Mouse (Mus musculus) T-helper 1 cell (primary cell): ENCODE results near the gene Camta2.

ENCODE experiments used
- in situ Hi-C: fragments of 300-600 bp; cut with MboI, MseI; formaldehyde crosslinking; loops from one replicate; pipeline ENCODE4 v1.15.1; 2025; ENCODE audit warnings: high pct_unique_total_duplicates

The Camta2 gene

DNA sequence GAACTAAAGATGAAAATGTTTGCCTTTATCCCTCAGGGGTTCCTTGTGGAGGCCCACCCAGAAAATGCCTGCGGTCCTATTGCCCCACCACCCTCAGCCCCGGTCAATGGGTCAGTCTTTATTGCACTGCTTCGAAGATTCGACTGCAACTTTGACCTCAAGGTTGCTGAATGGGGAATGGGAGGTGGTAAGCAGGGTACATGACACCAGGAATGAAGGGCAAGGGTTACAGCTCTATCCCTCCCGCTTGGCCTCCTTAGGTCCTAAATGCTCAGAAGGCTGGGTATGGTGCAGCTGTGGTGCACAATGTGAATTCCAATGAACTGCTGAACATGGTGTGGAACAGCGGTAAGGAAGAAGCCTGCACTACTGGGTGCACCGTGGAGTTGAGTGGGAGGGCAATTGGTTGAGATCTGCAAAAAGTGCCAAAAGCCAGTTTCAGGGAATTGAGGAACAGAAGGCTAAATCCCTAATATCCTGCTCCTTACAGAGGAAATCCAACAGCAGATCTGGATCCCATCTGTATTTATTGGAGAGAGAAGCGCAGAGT lies 38.6 kb downstream of the Camta2 start:
- in situ Hi-C loops: no loop called here

DNA sequence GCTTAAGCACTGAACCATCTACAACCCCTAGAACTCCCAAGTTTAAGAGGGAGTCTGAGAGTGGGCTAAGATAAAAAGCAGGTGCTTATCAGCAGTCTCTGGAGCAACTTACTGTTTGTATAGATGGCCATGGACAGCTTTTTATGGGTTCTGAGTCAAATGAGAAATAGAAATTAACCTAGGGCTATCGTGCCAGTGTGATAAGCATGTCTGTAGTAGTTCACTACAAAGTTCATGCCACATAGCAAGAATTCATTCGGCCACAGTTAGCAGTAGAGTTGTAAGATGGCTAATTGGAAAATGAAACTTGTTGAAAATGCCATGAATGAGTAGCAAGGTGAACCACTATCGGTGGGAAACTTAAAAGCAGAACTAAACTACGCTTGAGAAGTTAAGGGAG lies 39.4 kb downstream of the Camta2 start:
- in situ Hi-C loops: no loop called here

DNA sequence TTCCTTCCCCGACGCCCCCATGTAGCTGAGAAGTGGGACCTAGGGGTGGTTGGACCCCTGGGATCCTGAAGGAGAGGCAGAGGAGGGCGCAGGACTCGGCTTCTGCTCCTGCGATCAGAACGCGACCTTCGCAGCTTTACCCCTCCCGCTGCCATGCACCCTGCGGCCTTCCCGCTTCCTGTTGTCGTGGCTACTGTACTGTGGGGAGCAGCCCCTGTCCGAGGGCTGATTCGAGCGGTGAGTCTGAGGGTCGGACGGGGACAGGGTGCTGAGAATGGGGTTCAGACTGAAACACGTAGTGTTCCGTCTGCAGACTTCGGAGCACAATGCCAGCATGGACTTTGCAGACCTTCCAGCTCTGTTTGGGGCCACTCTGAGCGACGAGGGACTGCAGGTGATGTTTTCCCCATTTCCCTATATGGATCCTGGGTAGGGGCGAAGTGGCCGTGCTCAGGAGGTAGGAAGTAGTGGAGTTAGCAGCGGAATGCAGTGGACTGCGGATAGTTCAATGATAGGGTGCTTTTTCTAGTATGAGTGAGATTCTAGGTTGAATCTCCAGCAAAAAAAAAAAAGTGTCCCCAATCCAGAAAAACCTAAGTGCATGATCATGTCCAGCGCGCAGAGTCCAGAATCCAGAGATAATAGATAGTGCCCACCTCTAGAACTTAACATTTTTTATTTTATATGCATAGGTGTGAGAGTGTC lies 40.0 kb downstream of the Camta2 start:
- in situ Hi-C loops: no loop called here

DNA sequence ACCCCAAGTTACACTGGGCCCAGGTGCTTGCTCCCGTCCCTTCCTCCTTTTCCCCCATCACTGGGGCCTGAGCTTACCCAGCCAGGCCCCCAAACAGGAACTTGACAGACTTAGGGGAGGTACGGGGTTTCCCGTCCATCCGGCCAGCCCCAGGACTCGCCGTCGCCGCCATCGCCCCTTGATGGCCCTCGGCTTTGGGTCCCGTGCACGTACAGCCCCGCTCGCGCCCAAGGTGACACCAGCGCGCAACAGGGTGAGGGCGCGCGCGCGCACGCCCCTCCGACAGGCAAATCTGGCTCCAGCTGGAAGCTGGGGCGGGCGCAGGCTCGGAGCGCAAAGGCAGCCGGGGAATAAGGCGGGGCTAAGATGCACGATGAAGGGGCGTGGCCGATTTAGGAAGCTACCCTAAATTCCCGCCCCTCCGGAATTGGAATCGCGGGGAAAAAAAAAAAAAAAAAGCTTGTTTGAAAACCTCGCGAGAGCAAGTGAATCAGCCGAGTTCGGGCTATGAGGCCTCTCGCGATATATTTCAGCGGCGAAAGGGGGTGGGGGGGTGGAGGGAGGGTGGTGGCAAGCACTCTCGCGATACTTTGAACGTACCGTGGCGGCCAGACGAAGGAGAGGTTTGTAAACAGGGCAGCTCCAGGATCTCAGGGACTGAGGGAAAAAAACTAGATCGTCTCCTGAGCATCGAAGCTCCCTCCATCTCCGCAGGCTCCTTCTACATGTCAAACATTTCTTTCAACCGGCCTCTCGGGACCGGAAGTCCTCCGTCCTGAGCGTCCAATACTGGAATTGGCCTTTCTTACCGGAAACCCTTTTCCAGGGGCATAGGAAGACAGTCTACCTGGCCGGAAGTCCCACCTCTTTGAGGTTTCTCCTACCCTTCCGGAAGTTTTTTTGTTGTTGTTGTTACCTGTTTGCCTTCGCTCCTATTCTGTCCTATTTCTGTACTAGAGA lies 40.9 kb downstream of the Camta2 start, which contains the start of the genes Rnf167 and Slc25a11:
Gene Rnf167 (plus strand): TSS at position 545 of the 960 bp plus-strand sequence.
Gene Slc25a11 (minus strand): TSS at position 789 of the 960 bp plus-strand sequence.
- in situ Hi-C loops: no loop called here

DNA sequence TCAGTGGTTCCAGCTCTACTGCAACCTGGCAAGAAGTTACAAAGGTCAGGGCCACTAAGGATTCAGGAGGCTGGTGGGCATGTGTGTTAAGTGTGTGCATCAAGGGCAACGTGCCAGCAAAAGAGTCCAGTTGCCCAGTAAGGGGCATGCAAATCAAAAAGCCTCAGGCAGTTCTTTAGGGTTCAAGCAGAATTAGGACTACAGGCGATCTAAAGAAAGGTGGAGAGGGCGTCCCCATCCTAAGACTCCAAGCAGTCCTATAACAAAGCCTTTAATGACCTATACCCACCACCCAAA lies 41.7 kb downstream of the Camta2 start:
- in situ Hi-C loops: no loop called here

DNA sequence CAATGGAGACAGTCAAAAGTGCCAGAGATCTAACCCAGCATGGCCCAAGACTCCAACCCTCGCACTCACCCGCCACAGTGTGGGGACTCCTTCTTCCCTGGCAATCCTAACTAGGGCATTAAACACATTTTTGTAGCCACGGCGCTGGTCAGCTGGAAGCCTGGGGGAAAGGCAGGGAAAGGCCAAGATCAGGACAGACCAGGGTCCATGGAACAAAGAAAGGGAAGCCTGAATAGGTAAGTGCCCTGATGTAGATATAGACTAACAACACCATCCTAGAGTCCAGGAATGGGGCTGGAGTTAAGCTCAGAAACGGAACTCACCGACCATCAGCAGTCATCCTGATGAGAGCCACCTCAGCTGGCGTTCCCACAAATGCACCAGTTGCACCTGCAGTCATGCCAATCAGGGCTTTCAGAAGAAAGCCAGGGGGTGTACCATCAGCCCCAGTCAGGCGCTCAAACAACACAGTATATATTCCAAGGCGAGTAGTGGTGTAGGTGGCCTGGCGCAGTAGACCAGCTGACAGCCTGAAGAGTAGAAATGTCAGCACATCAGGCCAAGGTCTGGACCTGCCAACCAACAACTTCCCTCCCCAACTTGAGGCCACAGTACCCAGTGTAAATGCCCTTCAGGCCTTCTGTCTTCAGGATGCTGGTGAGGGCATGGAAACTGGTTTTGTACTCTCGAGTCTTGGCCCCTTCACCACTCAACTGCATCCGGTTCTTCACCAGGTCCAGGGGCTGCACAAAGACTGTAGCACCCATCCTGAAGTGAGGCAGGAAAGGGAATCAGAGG lies 42.2 kb downstream of the Camta2 start:
- in situ Hi-C loops: no loop called here

DNA sequence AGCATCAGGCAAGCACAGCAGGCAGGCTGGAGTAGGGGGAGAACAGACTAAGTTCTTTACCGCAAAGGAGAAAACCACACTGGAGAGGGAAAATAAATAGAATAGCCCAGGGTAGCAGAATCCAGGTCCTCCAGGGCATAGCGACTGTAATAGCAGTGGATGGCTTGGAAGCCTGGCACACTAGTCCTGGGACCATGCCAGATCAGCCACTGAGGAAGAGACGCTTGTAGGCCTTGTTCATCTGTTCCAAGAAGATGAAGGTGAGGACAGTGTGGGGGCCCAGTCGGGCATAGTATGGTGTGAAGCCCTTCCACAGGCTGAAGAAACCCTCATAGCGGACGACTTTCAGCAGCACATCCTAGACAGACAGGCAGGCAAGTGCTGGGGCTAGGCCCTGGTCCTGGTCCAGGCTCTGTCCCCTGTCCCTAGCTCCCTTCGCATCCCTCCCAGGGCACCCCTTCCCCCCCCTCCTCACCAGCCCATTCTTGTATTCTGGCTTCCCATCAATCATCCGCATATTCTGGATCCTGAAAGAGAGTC lies 43.3 kb downstream of the Camta2 start:
- in situ Hi-C loops: no loop called here

DNA sequence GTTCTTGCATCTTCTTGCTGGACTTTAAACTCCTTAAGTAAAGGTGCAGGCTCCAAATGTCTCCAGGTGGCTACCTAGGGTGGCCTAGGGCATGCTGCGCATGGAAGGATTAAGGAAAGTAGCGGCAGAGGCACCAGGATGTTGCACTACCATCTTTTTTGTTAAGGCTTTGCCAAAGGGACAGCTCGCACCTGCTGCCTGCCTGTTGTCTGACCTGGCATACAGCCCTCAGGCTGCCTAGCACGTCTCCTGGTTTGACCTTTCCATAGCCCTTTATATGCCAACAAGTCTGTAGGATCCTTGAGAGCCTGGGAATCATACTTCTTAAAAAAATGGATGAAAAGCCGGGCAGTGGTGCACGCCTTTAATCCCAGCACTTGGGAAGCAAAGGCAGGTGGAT lies 44.9 kb downstream of the Camta2 start:
- in situ Hi-C loops: no loop called here

DNA sequence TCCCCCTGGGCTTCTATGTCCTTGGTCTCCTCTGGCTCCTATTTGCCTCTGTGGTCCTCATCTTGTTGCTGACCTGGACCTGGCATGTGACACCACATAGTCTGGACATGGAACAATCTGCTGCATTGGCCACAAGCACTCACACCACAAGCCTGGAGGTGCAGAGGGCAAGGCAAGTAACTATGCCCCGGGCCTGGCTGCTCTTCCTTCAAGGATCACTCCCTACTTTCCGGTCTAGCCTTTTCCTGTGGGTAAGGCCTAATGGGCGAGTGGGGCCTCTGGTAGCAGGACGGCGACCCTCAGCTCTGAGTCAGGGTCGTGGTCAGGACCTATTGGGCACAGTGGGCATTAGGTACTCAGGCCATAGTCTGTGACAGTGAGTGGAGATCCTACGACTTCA lies 46.7 kb downstream of the Camta2 start:
- in situ Hi-C loops: no loop called here

DNA sequence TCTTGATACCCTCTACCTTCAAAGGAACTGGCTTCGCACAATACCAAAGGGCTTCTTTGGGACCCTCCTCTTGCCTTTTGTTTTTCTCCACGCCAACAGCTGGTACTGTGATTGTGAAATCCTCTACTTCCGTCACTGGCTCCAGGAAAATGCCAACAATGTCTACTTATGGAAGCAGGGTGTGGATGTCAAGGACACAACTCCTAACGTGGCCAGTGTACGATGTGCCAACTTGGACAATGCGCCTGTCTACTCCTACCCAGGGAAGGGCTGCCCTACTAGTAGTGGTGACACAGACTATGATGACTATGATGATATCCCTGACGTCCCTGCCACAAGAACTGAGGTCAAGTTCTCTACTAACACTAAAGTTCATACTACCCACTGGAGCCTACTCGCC lies 47.9 kb downstream of the Camta2 start:
- in situ Hi-C loops: no loop called here

DNA sequence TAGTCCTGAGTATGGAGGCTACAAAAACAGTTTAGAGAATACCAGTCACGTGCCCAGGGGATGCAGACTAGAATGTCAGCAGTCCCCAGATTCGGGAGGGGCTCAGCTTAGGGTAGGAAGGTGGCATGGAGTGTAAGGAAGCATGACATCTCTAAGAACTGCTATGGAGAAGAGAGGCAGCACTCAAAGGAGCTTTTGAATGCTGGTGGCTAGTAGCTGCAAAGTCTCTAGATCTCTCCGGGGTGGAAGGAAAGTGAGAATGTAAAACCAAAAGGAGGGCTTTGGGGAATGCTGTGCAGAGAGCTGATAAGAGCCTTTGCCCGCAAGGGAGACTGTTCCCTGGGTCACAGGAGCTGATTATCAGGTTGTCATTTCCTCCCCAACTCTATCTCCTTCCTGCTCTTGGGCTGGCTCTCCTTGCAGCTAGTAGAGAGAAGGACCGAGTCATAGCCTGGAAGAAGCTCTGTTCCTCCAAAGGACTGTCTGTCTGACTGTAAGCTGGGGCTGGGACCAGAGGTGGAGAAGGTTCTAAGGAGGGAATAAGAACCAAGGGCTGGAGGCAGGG lies 49.1 kb downstream of the Camta2 start, which contains the start of gene Gp1ba:
Gene Gp1ba (plus strand): TSS at position 409 of the 565 bp plus-strand sequence.
- in situ Hi-C loops: no loop called here

DNA sequence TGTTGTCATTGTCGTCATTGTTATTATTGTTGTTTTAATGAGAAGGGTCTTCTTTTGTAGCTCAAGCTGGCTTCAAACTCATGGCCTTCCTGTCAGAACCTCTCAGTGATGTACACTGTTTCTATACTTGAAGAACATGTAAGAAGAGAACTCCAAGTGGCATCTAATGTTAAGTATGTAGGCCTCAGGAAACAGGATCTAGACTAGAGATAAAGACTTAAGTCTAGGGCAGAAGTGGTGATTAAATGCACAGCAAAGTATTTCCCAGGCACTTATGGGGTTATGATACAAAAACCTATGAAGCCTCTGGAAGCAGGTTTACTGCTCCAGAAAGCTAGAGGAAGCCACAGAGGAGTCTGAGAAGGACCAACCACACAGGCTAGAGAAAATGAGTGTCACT lies 49.6 kb downstream of the Camta2 start:
- in situ Hi-C loops: no loop called here

DNA sequence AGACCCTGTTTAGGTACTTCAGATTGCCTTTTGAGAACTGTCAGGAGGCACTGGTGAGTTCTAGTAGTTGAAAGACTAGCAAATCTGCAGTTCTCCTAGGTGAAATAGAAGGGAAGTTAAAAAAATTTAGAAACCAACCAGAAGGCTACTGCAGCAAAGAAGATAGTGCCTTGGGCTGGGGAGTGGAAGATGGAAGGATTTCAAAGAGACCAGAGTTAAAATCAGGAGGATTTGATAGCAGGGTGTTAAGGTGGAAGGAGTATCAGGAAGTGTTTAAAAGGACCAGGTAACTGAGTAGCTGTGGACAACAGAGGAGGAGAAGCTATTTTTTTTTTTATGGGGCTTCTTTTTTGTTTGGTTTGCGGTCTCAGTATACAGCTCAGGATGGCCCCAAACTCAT lies 50.1 kb downstream of the Camta2 start:
- in situ Hi-C loops: no loop called here

DNA sequence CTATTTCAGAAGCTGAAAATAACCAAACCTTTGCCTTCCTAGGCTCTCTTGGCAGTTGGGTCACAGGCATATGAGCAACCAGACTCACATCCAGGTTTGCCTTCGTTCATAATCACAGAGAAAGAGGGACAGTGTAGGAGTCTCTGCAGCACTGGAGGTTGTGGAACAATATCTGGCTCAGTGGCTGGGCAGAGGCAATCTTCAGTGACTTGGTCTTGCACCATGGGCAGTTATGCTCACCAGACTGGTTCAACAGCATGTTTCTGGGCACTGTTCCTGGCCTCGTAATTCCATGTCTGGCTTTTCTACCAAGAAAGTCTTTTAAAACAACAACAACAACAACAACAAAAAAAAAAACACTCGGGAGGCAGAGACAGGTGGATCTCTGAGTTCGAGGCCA lies 52.3 kb downstream of the Camta2 start:
- in situ Hi-C loops: no loop called here

DNA sequence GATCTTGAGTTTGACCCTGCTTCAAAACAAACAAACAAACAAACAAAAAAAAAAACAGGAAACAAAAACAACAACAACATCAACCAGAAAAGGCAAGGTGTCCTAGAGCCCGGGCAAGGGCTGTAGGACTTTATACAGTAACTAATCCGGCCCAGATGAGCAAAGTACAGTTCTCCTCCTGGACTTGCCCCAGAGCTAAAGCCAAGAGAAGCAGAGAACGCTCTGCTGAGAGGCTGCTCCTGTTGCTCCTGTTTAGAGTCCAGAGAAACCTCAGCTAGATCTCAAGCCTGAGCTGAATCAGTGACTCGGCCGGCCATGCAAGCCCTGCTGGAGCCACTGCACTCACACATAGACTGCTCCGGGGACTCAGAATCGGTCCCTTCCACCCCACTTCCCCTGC lies 57.8 kb downstream of the Camta2 start:
- in situ Hi-C loops: no loop called here

DNA sequence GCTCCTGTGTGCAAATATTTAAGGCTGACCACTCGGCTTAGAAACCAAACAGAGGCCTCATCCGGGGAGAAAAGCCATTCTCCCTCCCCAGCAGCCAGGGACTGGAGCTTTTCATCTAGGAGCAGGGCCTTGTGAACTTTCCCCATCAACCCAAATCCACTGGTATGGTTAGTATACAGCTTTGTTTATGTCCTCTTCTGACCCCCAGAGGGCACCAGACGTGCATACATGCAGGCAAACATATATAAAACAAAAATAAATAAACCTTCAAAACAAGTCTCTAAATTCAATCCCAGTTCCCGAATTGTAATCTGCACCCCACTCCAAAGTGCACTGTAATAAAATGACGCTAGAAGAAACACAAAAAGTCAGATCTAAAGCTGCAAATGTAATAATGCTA lies 58.3 kb downstream of the Camta2 start:
- in situ Hi-C loops: no loop called here

DNA sequence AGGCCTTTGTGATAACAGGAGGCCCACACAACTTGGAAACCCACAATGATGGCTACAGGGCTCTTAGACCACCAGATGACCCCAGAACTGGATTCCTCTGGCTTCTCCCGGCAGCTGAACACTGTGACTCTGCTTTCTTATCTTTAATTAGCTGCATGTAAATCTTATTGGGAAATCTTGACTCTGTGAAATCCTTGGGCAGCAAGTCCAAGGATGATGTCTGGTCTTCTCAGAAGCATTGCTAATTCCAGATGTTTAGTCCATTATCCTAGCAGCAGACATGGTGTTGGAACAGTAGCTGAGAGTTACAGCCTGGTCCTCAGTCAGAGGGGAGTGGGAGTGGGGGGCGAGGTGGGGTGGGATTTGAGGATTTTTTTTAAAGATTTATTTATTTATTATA lies 59.5 kb downstream of the Camta2 start:
- in situ Hi-C loops: no loop called here

DNA sequence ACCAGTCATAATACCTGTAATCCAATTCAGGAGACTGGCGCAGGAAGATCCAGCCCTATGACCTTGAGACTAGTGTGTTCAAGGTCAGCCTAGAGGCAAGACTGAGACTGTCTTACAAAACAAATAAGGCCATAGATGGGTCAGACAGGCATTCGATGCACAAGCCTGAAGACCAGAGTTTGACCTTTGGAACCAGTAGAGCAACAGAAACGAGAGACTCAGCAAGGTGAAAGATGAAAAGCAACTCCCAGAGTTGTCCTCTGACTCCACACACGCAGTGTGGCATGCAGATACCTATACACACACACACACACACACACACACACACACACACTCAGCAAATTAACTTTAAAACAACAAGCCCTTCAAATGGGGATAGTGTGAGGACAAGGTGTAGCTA lies 61.0 kb downstream of the Camta2 start:
- in situ Hi-C loops: no loop called here

DNA sequence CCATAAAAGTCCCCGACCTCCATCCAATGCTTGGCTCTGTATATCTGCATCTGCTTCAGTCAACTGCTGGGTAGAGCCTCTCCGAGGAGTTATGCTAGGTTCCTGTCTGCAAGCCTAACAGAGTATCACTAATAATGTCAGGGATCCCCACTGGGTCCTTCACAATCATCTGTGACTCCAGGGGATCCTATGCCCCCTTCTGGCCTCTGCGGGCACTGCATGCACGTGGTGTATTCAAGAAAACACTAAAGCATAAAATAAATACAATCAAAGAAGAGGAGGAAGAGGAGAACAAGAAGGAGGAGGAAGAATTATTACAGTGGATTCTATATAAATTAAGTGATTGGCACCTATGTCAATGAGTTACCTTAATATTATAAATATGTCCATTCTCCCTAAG lies 62.4 kb downstream of the Camta2 start:
- in situ Hi-C loops: no loop called here

DNA sequence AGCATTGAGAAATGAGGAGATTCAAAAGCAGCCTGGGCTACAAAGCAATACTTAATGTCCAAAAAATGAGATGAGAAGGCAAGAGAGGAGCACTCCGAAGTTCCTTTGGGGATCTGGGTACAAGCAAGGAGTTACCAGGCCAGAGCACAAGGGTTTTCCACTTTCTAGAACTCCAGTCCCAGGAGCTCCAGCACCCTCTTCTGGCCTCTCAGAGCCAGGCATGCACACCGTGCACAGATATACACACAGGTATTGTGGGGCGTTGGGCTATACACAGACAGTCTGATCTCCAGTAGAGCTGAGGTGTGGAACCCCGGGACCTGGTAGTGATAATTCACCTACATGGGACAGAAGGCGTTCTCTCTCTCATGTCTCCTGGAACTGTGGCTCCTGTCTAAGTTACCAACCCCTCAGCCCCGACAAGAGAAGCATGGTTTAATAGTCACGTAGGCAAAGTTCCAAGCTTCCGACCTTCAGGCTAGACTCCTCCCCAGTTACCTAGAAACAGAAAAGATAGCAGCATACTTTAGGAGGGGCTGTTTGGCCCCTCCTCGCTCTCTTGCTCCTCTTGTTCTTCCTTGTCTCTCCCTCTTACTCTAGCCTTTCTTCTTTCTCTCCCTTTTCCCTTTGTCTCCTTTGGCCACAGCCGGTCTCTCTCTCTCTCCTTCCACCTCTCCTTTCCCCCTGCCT lies 64.7 kb downstream of the Camta2 start:
- in situ Hi-C loops: loop anchor here (25.0 kb wide), 1 partner anchor 1886 kb away; no protein-coding TSS in a partner anchor
